Mouse (Mus musculus) testis, adult 2 months (tissue): Measurements from ENCODE around the gene Mrpl4. TPM values are rescaled to one million over a fixed set of nuclear protein-coding genes. Genes with fewer than 3 reads are reported as not detected.

ENCODE experiments used
- H3K27ac ChIP-seq: fragments of 200-500 bp; 2 replicates; pipeline ENCODE4 v1.5.1; 2012; ENCODE audit warnings: low read depth, low read length; ENCODE audit not compliant: control insufficient read depth, insufficient read depth
- H3K27me3 ChIP-seq: fragments of 200-500 bp; 2 replicates; pipeline ENCODE4 v1.6.1; 2012; ENCODE audit warnings: mild to moderate bottlenecking, low read length, moderate library complexity; ENCODE audit not compliant: control insufficient read depth, insufficient read depth
- H3K36me3 ChIP-seq: fragments of 200-500 bp; 2 replicates; pipeline ENCODE4 v1.6.1; 2012; ENCODE audit warnings: mild to moderate bottlenecking, low read length; ENCODE audit not compliant: control insufficient read depth, insufficient read depth
- H3K4me1 ChIP-seq: fragments of 200-500 bp; 2 replicates; pipeline ENCODE4 v1.6.1; 2012; ENCODE audit warnings: low read length; ENCODE audit not compliant: control insufficient read depth, insufficient read depth
- H3K4me3 ChIP-seq: fragments of 200-500 bp; 2 replicates; pipeline ENCODE4 v1.5.1; 2012; ENCODE audit warnings: low read depth, mild to moderate bottlenecking, low read length, moderate library complexity, mixed read lengths; ENCODE audit not compliant: control insufficient read depth
- CTCF ChIP-seq: fragments of 200-500 bp; IDR thresholded peaks from 2 replicates; pipeline ENCODE4 v1.5.1; 2012; ENCODE audit warnings: low read depth, mild to moderate bottlenecking, inconsistent platforms, low read length, moderate library complexity; ENCODE audit not compliant: control insufficient read depth, insufficient read depth, insufficient replicate concordance
- POLR2A ChIP-seq: fragments of 200-500 bp; IDR thresholded peaks from 2 replicates; pipeline ENCODE4 v1.6.1; 2012; ENCODE audit warnings: low read depth, mild to moderate bottlenecking, inconsistent platforms, low read length, moderate library complexity; ENCODE audit not compliant: control insufficient read depth
- polyA plus RNA-seq: library from polyadenylated mRNA; depleted of rRNA; stranded (reverse); fragments of >200 nt; gene quantifications from 2 replicates; pipeline ENCODE4 v1.2.3, GENCODE M21; 2012; rRNA removed

The Mrpl4 gene
- polyA plus RNA-seq, 1 experiment: 45.1 TPM

GRCm38 (mm10) chr9:21045235-21045634 lies 42.7 kb downstream of the Mrpl4 start:
- H3K27ac ChIP-seq: no peak overlapping the region
- no peaks in the 10 kb centered on the region for H3K4me1 ChIP-seq
- no peak for TF ChIP-seq POLR2A
- TF ChIP-seq CTCF: no peak
- H3K4me3 ChIP-seq: no peak overlapping the region
- H3K36me3 ChIP-seq: no peaks in the 10 kb centered on the region
- H3K27me3 ChIP-seq: no peaks in the 10 kb centered on the region

GRCm38 (mm10) chr9:21051578-21051977 lies 49.0 kb downstream of the Mrpl4 start:
- no peaks in the 10 kb centered on the region for H3K36me3 ChIP-seq
- TF ChIP-seq CTCF: no peak
- TF ChIP-seq POLR2A: no peak
- no peaks in the 10 kb centered on the region for H3K27me3 ChIP-seq
- no peaks in the 10 kb centered on the region for H3K4me1 ChIP-seq
- no peak overlapping the region for H3K4me3 ChIP-seq
- no peak overlapping the region for H3K27ac ChIP-seq

Other genes with a start within 250 kb of the Mrpl4 start
- gene Col5a3, start 187.7 kb upstream of the Mrpl4 start, polyA plus RNA-seq: 0.62 and 1.0 TPM in 2 replicates
- gene Rdh8, start 184.2 kb upstream of the Mrpl4 start, polyA plus RNA-seq: not detected in 2 replicates
- 2.6 and 3.1 TPM in 2 replicates for gene A230050P20Rik, start 134.1 kb upstream of the Mrpl4 start, polyA plus RNA-seq
- 0.88 and 1.1 TPM in 2 replicates for gene Angptl6, start 123.0 kb upstream of the Mrpl4 start, polyA plus RNA-seq
- 28.4 and 32.2 TPM in 2 replicates for gene Ppan, start 114.6 kb upstream of the Mrpl4 start, polyA plus RNA-seq
- 223 and 282 TPM in 2 replicates for gene Eif3g, start 104.1 kb upstream of the Mrpl4 start, polyA plus RNA-seq
- 15.4 and 18.3 TPM in 2 replicates for gene Dnmt1, start 42.9 kb upstream of the Mrpl4 start, polyA plus RNA-seq
- 0.70 and 0.87 TPM in 2 replicates for gene S1pr2, start 26.0 kb upstream of the Mrpl4 start, polyA plus RNA-seq
- gene Icam1, start 13.2 kb downstream of the Mrpl4 start, polyA plus RNA-seq: 1.8 TPM in 2 replicates
- gene Icam4, start 26.6 kb downstream of the Mrpl4 start, polyA plus RNA-seq: 0.21 and 0.30 TPM in 2 replicates
- gene Icam5, start 29.3 kb downstream of the Mrpl4 start, polyA plus RNA-seq: 4.0 and 4.2 TPM in 2 replicates
- gene Zglp1, start 64.4 kb downstream of the Mrpl4 start, polyA plus RNA-seq: 1.7 and 2.4 TPM in 2 replicates
- gene Gm49373, start 70.4 kb downstream of the Mrpl4 start, polyA plus RNA-seq: 0.11 and 0.36 TPM in 2 replicates
- 26.1 and 28.7 TPM in 2 replicates for gene Fdx1l, start 70.9 kb downstream of the Mrpl4 start, polyA plus RNA-seq
- gene Gm38431, start 89.3 kb downstream of the Mrpl4 start, polyA plus RNA-seq: 5.1 and 5.3 TPM in 2 replicates
- 71.1 and 78.7 TPM in 2 replicates for gene Raver1, start 89.3 kb downstream of the Mrpl4 start, polyA plus RNA-seq
- 11.4 and 12.5 TPM in 2 replicates for gene Tyk2, start 128.5 kb downstream of the Mrpl4 start, polyA plus RNA-seq
- gene Cdc37, start 147.2 kb downstream of the Mrpl4 start, polyA plus RNA-seq: 38.1 and 40.6 TPM in 2 replicates
- gene Pde4a, start 163.0 kb downstream of the Mrpl4 start, polyA plus RNA-seq: 80.2 and 82.0 TPM in 2 replicates
- gene Keap1, start 236.6 kb downstream of the Mrpl4 start, polyA plus RNA-seq: 46.9 and 52.8 TPM in 2 replicates
- not detected in 2 replicates for gene S1pr5, start 245.7 kb downstream of the Mrpl4 start, polyA plus RNA-seq